Mouse (Mus musculus) right cerebral cortex, postnatal 10 days (tissue): ENCODE measurements around the gene Aadat.
A peak's percentile ranks its signal among the peaks of the same experiment; 100 is the strongest.
"Not testable (repeated sequence)": the region's sequence is repeated elsewhere in the genome, so short reads cannot be mapped to it uniquely, and the experiment has no call there.

Experiments
- DNase-seq, 2 experiments: peaks; one replicate each; pipeline ENCODE4 v3.0.0; 2021; ENCODE audit warnings: low spot score in 2 of 2

The Aadat gene

DNA sequence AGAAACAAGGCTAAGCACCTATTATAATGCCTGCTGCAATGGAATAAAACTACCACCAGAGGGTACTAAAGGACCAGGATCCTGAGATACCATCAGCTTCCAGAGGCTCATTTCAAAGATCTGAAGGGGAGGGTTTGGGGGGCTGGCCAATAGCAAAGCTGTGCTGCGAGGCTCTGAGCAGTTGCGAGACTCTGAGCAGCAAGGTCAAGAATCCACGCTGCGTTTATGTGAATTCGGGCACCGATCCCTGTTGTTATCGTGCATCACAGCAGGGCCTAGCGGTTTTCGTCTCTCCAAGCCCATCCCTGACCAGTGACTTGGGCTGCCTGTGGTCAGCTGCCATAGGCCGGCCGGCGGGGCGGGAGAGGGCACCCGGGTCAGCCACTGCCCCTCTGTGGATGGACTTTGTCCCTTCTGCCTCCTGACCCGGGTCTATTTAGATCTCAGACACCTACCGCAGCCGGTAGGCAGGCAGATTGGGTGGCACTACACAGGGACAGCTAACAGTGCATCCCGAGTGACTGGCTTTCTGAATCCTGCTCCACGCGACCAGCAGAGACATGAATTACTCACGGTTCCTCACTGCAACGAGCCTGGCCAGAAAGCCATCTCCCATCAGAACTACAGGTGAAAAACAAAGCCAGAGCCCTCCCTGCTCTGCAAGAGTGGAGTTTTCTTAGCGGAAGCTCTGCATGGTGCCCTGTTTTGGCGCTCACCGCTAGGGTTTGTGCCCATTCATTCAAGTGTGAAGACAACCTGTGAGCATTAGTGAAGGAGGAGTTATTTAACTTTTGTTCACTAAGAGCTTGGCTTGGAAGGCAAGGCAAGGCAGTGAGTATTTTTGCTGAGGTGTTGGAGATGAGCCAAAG lies at the start of gene Aadat:
Gene Aadat, plus strand, starts transcription at position 280 of the 869 bp plus-strand sequence.
- DNase-seq: peak; percentile 80 to 87

DNA sequence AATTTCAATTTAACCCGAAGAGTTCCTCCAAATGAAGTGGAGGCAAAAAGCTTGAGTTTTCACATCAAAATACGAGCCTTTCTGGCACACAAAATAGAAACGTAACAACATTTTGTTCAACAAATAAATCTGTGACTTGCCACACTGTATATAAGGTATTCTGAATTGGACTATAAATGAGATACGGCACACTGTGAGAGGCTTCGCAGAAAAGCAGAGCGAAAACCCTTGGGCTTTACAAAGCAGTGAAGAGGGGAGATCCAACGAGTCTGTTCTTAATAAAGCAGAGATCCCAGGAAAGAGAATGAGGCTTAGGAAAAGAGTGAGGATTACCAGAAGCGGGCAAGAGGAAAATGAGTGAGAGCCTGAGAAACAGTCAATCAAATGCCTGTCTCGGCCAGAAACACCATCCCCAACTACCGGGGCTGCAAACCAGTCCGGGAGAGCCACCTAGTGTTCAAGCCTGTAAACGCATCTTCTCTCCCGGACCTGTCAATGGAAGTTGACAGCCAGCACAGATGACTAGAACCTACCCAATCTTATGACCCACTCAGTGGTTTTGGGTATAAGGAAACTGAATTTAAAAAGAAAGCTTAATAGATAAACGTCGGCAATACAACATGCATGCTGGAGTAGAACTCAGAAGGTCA lies 38.9 kb upstream of the Aadat start:
- DNase-seq: peak; percentile 75 to 85

- DNase-seq: no peak
Observed at GRCm38 (mm10) chr8:60490147-60490546, 15.6 kb upstream of the Aadat start.

DNA sequence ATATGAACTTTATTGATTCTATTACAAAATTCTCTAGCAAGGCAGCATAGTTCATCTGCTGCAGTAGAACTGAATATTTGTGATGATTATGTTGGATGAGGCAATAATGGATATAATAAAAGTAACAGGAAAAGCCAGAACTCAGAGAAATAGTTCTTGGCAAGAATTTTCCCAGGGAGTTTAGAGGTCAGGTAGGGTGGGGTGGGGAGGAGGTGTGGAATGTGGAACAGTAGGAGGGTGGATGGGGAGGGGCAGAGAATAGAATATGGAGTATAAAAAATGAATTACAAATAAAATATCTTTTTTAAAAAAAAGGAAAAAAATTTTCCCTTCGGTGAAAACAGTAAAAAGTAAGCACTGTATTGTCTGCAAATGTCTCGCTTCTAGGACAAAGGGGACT lies 13.9 kb upstream of the Aadat start:
- DNase-seq: no peak

DNA sequence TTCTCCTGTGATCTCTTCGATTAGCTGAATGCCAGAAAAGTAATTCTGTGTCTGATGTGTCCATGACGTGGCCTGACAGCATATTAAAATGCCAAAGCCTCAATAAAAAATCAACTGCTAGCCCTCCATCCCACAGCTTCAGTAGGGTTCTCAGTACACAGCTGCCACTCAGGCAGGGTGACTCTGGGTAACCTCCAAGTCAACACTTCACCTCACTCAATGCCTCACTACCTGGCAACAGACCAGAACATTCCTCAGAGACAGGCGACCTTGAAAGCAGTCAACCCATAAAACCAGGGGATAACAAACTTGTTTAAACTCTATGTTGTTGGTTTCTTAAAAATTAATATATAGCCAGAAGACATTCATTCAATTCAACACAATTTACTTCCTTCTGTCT lies 13.3 kb upstream of the Aadat start:
- no peak for DNase-seq

DNA sequence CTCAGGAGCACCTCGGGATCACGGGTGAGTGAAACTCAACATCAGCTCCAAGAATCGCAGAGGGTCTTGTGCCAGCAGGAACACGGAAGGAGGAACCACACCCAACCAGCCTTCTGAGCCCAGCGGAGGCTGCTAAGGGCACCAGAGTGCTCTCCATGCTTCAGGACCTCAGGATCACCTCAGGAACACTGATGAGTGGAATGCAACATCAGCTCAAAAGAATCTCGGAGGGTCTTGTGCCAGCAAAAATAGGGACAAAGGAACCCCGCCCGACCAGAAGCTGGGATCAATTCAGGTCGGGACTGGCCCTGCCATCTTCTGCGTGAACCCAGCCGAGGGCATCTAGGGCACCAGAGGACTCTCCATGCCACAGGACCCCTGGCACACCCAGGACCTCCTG lies 11.1 kb upstream of the Aadat start:
- DNase-seq: no peak

DNA sequence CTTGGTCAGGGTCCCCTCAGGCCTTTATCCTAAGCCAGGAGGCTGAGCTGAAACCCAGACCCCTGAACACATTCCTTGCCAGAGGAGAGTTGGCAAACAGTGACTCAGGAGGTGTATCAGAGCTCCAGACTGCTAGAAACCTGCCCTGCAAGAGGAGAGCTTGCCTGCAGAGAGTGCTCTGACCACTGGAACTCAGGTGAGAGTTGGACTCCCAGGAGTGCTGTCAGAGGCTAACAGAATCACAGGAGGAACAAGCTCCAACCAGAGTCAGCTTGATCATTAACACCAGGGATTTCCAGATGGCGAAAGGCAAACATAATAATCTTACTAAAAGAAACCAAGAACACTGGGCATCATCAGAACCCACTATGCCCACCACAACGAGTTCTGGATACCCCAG lies 10.7 kb upstream of the Aadat start:
- DNase-seq: not testable (repeated sequence)

DNA sequence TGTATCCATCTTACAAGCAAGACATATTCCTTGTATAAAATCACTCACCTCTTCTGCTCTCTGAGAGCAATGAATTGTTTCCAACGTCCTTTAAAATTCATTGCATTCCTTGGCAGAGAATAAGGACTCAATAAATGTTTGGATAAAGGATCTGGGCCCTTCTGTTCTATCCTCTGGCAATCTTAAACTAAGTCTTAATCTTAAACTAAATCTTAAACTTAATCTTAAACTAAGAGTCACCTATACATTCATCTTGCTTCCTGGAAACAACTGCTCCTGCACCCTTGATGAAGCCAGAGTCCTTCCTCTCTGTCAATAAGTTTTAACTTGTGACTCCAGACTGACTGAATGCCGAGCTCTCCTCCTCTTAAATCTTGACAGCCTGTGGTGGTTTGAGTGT lies 2.6 kb upstream of the Aadat start, which contains the start of gene Gm10283:
Gene Gm10283, minus strand, starts transcription at position 101 of the 400 bp plus-strand sequence.
- DNase-seq: no peak

GRCm38 (mm10) chr8:60518286-60518685 lies 12.6 kb downstream of the Aadat start:
- DNase-seq: no peak

DNA sequence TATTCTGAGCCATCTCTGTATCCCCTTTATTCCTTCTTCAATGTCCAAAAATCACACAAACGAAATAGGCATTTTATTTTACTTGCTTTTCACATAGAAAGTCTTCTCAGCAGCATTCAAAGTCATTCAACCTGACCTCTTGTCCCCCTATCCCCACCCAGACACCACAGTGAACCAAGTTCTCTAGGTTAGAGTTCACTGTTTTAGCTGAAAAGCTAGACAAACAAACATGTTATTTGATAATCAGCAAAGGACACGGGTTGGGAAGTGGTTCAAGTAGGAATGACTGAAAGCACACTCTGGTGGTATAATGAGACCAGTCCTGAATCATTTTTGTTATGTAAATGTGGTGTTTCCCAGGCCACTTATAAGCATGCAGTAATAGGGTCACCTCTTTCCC lies 29.2 kb downstream of the Aadat start:
- no peak for DNase-seq

GRCm38 (mm10) chr8:60566783-60567182 lies 61.1 kb downstream of the Aadat start:
- DNase-seq: no peak

DNA sequence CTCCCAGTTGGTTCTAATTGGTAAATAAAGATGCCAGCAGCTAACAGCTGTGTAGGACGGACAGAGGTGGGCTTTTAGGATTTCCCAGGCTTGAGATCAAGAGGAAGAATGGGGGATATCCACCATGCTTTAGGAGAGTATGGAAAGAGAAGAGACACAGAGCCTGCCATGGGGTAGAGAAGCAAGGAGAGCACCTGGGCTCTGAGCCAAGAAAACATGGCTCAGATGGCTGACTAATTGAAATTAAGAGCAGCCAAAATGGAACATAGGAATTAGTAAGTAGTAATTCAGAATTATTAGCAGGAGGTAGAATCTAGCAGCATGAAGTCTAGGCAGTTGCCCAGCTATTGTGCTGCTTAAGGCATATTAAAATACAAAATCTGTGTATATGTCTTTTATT lies 71.5 kb downstream of the Aadat start:
- peak in 1 of 2 experiments; percentile 20 for DNase-seq

DNA sequence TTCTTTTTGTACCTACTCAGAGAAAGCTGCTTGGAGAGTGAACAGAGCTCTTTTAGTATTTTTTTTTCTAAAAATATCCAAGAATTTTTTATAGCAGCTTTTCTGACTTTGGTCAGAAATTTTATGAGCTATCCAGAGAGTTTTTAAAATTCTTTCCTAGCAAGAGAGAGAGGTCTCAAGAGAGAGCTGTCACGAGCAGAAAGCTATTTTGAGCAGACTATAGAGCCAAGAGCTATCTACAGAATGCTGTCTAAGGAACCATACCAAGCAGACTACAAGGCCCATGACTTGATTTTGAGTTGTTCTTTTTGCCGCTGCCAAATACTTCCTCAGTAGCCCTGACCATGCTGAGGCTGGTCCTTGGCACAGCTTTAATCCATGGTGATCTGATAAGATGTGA lies 77.6 kb downstream of the Aadat start:
- DNase-seq: no peak

DNA sequence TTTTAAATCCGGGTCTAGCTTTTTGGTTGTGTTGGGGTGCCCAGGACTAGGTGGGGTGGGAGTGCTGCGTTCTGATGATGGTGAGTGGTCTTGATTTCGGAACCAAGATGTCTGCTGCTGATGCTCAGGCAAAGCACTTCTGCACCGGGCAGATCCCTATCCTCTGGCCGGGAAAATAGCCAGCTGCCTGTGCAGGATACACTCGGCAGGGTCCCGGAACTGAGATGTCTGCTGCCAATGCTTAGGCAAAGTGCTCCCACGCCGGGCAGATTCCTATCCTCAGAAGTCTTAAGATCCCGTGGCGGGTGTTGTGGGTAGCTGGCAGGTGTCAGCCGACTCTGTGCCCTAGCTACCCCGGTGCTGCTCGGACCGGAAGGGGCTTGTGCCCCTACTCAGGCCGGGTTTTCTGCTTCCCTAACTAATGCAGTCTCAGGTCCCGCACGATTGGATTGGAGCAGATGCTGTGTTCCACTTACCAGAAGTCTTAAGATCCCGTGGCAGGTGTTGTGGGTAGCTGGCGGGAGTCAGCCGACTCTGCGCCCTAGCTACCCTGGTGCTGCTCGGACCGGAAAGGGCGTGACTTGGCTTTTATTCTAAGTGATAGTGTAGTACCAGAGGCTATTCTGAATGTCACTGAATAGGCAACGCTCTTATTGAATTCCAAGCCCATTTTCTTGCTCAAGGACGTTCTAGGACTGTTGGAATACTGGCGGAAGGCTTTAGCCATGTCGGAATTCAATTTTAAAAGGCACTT lies 85.8 kb downstream of the Aadat start:
- DNase-seq: not testable (repeated sequence)

GRCm38 (mm10) chr8:60594761-60595160 lies 89.0 kb downstream of the Aadat start:
- no peak for DNase-seq
